Mouse (Mus musculus) heart, embryonic 10.5 days (tissue): ENCODE measurements at regions not wholly inside any gene's neighbourhood (a gene's known extent, or its start where the extent isn't known, plus 50 kb on each side); places are given as distances from the start of the nearest gene placed in this dataset.
A peak's percentile ranks its signal among the peaks of the same experiment; 100 is the strongest.

Experiments
- DNase-seq: peaks from one replicate; pipeline ENCODE4 v3.0.0-alpha.2; 2017; ENCODE audit warnings: low spot score
- H3K27ac ChIP-seq: fragments of 300-500 bp; sonication (generic); 2 replicates; pipeline ENCODE4 v1.5.1; 2016; ENCODE audit warnings: mild to moderate bottlenecking
- H3K27me3 ChIP-seq: fragments of 300-500 bp; sonication (generic); 2 replicates; pipeline ENCODE4 v1.6.1; 2016; ENCODE audit warnings: mild to moderate bottlenecking; ENCODE audit not compliant: poor library complexity, insufficient read depth, severe bottlenecking
- H3K36me3 ChIP-seq: fragments of 300-500 bp; sonication (generic); 2 replicates; pipeline ENCODE4 v1.6.1; 2016; ENCODE audit warnings: mild to moderate bottlenecking, moderate library complexity
- H3K4me1 ChIP-seq: fragments of 300-500 bp; sonication (generic); 2 replicates; pipeline ENCODE4 v1.6.1; 2016; ENCODE audit warnings: mild to moderate bottlenecking
- H3K4me3 ChIP-seq: fragments of 300-500 bp; sonication (generic); 2 replicates; pipeline ENCODE4 v1.5.1; 2016; ENCODE audit warnings: mild to moderate bottlenecking, moderate library complexity
- H3K9me3 ChIP-seq: fragments of 300-500 bp; sonication (generic); 2 replicates; pipeline ENCODE4 v1.6.1; 2016; ENCODE audit warnings: mild to moderate bottlenecking, moderate library complexity
- WGBS: fragments of 180-500 bp; shearing (Covaris S2); methylation state at CpG from one replicate; pipeline ENCODE4 v1.1.7; 2016; 5-methylcytosine and 5-hydroxymethylcytosine counted together

DNA sequence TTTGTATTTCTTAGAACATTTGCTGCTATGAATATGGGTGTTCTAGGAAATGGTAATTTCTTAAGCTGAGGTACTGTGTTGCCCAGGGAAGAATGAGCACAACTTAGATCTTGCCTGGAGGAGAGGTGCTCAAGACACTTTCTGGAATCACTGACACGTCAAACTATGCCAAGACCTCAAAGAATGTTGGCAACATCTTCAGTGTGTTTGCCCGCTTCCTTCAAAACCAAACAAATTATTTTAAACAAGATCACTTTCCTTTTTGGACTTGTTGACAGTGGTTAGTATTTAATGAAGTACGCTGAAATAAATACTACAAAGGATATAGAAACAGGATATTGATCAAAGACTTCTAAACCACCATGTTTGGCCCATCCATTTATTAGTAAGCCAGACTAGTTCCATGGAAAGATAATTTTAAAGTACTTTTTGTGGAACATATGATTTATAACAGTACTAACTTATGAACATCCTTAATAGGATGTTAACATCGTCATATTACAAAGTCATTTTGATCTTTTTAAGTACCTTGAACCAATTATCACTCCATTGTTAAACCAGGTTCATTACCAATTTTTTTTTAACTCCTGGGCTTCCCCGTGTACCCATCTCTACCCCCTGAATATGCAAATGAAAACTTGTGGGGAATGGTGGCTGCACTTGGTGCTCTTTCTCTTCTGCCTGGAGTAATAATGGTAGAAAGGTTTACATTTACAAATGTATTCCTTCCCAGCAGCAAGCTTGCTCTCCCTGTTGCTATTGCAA lies 67.4 kb upstream of the Arhgap21 start:
- H3K27me3 ChIP-seq: no peaks in the 10 kb centered on the region
- no peaks in the 10 kb centered on the region for H3K36me3 ChIP-seq
- no peak overlapping the region for H3K4me3 ChIP-seq
- 70% methylated on average over 5 of the region's 5 CpGs for WGBS
- H3K4me1 ChIP-seq: peaks cover 13% of the 10 kb centered on the region
- H3K27ac ChIP-seq: no peak overlapping the region
- no peak for DNase-seq
- H3K9me3 ChIP-seq: no peaks in the 10 kb centered on the region

DNA sequence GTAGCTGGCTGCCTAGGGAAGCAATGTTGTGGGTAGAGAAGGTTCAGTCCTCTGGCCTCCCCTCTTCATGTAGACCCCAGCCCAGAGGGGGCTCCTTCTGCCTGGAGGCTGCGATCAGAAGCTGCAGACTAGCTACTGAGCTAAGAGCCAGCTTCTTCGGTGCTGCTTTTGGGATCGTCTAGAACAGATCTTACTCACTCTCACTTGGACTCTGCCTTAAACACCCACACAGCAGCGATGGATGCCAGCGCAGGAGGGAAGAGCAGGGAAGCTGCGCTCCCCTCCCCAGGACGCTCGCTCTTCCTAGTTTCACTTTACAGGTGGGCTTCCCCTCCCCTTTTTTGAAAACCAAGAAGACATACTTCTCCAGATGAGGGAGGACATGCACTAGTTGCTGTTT lies 66.0 kb upstream of the Arhgap21 start:
- peak overlapping the region; percentile 16; the same call in 1 of the 2 replicates for H3K27ac ChIP-seq
- peaks cover 20% of the 10 kb centered on the region for H3K4me1 ChIP-seq
- no peak for DNase-seq
- H3K9me3 ChIP-seq: no peaks in the 10 kb centered on the region
- H3K27me3 ChIP-seq: no peaks in the 10 kb centered on the region
- no peaks in the 10 kb centered on the region for H3K36me3 ChIP-seq
- H3K4me3 ChIP-seq: peak overlapping the region; percentile 31
- WGBS: 30% methylated on average over 8 of the region's 8 CpGs

DNA sequence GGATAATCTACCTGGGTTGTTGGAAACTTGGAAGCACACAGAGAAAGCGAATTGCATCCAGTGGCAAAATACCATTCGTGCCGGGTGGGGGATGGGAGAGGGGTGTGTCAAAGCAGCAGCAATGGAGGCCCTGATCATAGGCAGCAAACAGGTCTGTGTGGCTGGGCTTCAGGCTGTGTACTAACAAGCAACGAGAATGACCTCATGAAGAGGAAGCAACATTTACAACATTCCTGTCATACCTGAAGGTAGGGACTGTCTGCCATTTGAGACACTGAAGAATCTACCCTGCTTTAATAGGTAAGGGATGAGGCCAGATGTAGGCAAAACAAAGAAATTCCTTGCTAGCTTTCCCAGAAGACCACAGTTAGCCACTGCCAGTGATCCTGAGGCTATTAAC lies 62.0 kb upstream of the Arhgap21 start:
- Histone ChIP-seq H3K4me1 (peaks cover 19% of the 10 kb centered on the region), H3K27me3 (no peaks in the 10 kb centered on the region), H3K36me3 (no peaks in the 10 kb centered on the region), H3K9me3 (no peaks in the 10 kb centered on the region), H3K27ac (no peak overlapping the region), H3K4me3 (no peak overlapping the region)
- 43% methylated on average over 4 of the region's 4 CpGs for WGBS
- DNase-seq: no peak

GRCm38 (mm10) chr2:21029391-21030010 lies 60.8 kb upstream of the Arhgap21 start:
- no peak overlapping the region for H3K4me3 ChIP-seq
- H3K4me1 ChIP-seq: peaks cover 15% of the 10 kb centered on the region
- H3K27ac ChIP-seq: no peak overlapping the region
- H3K36me3 ChIP-seq: no peaks in the 10 kb centered on the region
- no peaks in the 10 kb centered on the region for H3K27me3 ChIP-seq
- WGBS: 83% methylated on average over 5 of the region's 5 CpGs
- no peaks in the 10 kb centered on the region for H3K9me3 ChIP-seq
- no peak for DNase-seq

DNA sequence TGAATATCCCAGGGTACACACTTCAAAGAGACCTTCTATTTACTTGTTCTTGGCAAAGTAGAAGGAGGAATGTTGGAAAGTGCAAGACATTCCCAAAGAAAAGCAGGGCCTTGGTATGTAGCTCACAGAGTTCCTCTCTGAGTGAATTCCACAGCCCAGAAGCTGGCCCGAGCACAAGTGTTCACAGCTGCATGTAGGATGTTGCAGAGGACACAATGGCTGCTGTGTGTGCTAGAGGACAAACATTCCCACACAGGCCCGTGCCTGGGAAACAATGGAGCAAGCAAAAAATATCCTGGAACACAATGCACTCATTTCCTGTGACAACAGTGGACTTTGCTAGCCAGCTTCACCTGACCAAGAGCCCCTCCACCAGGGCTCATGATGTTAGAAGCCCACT lies 59.9 kb upstream of the Arhgap21 start:
- DNase-seq: no peak
- no peak overlapping the region for H3K4me3 ChIP-seq
- H3K9me3 ChIP-seq: no peaks in the 10 kb centered on the region
- WGBS: 40% methylated on average over 2 of the region's 2 CpGs
- peaks cover 13% of the 10 kb centered on the region for H3K4me1 ChIP-seq
- no peaks in the 10 kb centered on the region for H3K36me3 ChIP-seq
- H3K27ac ChIP-seq: no peak overlapping the region; the same call in 1 of the 2 replicates
- H3K27me3 ChIP-seq: no peaks in the 10 kb centered on the region

- H3K27ac ChIP-seq: no peak overlapping the region
- H3K4me1 ChIP-seq: no peaks in the 10 kb centered on the region
- no peaks in the 10 kb centered on the region for H3K9me3 ChIP-seq
- DNase-seq: no peak
- no peak overlapping the region for H3K4me3 ChIP-seq
- 60% methylated on average over 1 of the region's 1 CpGs for WGBS
- H3K36me3 ChIP-seq: no peaks in the 10 kb centered on the region
- no peaks in the 10 kb centered on the region for H3K27me3 ChIP-seq
Measured at GRCm38 (mm10) chr2:21018535-21018934, 49.9 kb upstream of the Arhgap21 start.
